Mouse (Mus musculus) lung, adult 2 months (tissue): ENCODE measurements around the gene Cdh5.

Experiments
- CTCF ChIP-seq: fragments of 200-500 bp; IDR thresholded peaks from 2 replicates; pipeline ENCODE4 v1.5.1; 2011; ENCODE audit warnings: mild to moderate bottlenecking, low read length, control low read depth; ENCODE audit not compliant: insufficient read depth
- POLR2A ChIP-seq: fragments of 200-500 bp; IDR thresholded peaks from 2 replicates; pipeline ENCODE4 v1.6.1; 2011; ENCODE audit warnings: low read depth, mild to moderate bottlenecking, control low read depth, low read length, borderline replicate concordance; ENCODE audit errors: extremely low read depth

DNA sequence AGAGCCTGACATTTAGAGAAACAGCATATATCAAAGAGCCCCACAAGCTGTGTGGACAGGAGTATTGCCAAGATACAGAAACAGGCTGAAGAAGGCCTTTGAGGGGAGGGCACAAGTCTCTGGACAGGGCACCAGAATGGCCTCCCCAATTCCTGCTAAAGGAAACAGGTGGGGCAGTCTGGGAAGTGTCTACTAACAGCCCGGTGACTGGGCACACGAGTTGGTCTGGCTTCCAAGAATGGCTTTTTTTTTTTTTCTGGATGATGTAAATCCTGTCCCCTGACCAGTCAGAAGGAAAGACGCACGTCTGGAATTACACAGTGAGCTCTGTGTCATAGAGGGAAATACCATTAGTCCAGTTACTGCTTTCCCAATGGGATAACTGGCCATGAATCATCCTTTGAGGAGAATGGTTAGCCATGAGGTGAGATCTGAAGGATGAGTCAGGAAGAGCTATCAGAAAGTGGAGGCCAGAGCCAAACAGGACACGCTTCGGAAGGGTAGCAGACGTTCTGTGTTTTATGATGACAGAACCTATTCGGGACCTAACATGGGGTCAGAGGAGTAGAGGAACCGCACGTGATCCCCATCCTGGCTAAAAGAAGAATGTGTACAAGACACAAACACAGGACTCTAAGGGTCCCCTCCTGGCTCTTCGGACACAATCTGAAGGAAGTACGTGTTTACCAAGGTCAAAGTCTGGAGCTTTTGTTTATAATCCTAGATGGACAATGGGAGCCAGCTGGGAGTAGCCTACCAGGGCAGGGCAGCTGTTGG is 20.4 kb downstream of the Cdh5 start:
- TF ChIP-seq POLR2A (no peak), CTCF (no peak)
